Mouse (Mus musculus): ENCODE data around the gene Sept8.

Sept8 gene

DNA sequence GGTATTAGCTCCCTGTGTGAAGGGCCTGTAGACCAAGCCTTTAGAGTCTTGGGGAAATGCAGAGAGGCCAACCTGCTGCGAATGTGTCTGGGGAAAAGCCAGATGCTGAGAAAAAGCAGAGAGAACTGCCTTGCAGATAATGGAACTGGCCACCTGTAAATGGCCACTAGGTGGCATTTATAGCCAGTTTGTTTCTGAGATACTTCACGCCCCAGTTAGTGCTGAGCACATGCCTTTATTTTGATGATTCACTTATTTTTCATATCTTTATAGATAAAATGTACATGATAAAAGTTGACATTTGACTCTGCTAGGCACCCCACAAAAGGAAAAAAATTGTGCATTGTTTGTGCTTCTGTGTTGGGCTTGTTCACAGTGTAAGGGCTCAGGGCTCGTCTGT is 65.8 kb downstream of the Sept8 start:
- no peak for DNase-seq (ENCODE audit: low spot score)

DNA sequence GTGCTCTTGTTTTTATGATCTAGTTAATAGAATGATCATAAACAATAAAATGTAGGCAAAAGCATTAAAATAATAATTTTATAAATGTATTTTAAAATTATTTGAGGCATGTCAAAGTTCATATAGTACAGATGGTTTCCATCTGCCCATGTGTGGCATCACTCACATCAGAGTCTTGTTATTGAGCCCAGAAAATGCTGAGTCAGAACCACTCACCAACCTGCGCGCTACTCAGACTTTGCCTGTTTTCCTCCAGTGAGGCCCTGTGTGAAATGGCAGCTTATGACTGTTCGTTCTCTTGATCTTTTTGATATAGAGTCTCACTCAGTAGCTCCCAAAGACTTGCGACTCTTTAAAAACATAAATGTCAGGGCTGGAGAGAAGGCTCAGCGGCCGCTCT is 66.5 kb downstream of the Sept8 start:
- DNase-seq (ENCODE audit: low spot score): no peak

DNA sequence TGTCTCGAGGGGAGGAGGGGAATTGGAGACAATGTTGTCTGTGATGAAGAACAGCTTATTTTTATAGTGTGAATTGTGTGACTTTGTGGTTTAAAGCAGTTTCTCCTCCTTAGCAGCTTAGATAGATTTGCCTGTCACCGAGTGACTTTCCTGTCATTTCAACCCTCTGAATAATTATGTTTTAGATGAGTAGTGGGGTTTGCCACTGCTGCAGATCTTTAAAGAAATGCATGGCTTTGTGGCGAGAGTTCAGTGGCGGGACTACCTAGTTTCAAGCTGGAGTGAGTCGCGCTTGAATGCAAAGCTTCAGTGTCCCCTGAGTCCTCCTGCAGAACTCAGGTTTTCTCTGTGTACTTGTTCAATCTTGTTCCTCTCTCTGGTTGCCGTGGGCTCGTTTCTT is 69.2 kb downstream of the Sept8 start:
- no peak for DNase-seq (ENCODE audit: low spot score)

DNA sequence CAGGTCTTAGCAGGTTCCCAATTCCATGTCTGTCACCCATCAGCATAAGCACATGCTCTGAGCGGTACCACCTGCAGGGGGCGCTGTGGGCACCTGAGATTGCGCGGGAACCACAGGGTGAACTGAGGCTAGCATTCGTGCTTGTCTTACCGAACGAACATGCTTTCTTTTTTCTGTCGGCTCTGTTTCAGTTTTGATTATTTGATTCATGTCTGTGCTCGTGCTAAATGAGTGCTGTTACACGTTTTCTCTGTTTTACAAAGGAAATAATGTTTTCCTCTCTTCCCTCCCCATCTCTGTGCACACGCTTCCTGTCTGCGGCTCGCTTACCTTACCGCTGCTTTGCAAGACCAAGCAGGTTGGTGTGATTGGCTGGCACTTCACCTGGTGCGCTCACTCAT is 71.3 kb downstream of the Sept8 start:
- DNase-seq (ENCODE audit: low spot score): peak; percentile 72

DNA sequence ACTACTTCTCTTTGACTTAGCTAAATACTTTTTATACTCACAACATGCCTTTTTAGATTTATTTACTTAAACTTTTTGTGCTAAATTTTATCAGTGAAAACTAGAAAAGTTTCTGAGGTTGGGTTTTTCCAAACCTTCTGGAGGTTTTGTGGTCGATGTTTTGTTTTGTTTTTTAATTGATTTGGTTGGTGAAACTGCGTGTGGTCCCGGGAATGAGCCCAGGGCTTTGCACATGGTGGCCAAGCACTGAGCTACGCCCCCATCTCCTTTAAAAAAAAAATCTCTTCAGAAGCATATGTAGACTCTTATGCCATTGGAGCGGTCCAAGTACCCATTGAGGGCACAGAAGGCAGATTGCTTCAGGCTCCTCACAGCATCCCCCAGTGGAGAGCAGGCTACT is 72.1 kb downstream of the Sept8 start:
- DNase-seq (ENCODE audit: low spot score): no peak
